Mouse (Mus musculus) left cerebral cortex, adult 6 months (tissue): Measurements from ENCODE around the gene Mcm5. TPM values are rescaled to one million over a fixed set of nuclear protein-coding genes. Genes with fewer than 3 reads are reported as not detected.

Source experiments
- long read RNA-seq, 2 experiments: library from polyadenylated mRNA; unstranded; transcript quantifications; one replicate each; pipeline ENCODE4 v2.0.0; 2019 to 2020
- polyA plus RNA-seq: library from polyadenylated mRNA; unstranded; fragments of <200 nt; fragmentation: Nextera tagmentation; gene quantifications from 2 replicates; pipeline ENCODE4 v1.2.3, GENCODE M21; 2021

Gene Mcm5
- 4.7 and 5.3 TPM in 2 replicates for polyA plus RNA-seq
- long read RNA-seq, experiment 1, transcript Mcm5-203 (17 exons, 2,604 nt) = minor isoform, 7 of 52 reads
- long read RNA-seq, experiment 1, transcript Mcm5-201 (17 exons, 3,381 nt) = major isoform, 36 of 52 reads
- long read RNA-seq, experiment 1, partial matches to known transcripts = 2 of 52 reads
- long read RNA-seq, experiment 1, other reads (novel, unspliced or antisense) = 4 of 52 reads
- long read RNA-seq, experiment 2, transcript Mcm5-201 (17 exons, 3,381 nt) = major isoform, 9 of 13 reads
- long read RNA-seq, experiment 2, partial matches to known transcripts = 3 of 13 reads
- long read RNA-seq, experiment 2, other reads (novel, unspliced or antisense) = 1 of 13 reads

DNA sequence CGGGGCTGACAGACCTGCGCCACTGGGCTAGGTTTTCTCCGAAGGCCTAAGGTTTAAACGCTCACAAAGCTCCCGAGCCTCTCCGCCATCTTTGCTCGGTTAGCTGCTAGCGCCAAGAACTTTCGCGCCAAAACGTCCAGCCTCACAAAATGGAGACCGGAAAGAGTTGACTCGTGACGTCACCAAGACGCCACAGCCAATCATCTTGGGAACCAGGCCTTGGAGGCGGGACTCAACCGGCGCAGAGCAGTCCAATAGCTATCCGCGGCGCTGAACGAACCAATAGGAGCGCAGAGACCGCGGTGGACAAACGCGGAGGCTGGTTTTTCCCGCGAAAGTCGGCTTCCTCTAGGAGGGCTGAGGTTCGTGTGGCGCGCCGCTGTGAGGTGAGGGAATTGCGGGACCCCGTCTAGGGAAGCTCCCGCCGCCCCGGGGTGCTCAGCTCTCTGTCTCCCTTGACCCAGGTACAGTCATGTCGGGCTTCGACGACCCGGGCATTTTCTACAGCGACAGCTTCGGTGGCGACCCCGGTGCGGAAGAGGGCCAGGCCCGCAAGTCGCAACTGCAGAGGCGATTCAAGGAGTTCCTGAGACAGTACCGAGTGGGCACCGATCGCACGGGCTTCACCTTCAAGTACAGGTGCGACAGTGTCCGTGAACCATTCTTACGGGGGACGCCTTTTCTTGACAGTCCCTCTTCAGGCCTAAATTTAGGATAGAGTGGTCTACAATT lies at the start of gene Mcm5:
Gene Mcm5, plus strand, starts transcription at position 334 of the 732 bp plus-strand sequence.

DNA sequence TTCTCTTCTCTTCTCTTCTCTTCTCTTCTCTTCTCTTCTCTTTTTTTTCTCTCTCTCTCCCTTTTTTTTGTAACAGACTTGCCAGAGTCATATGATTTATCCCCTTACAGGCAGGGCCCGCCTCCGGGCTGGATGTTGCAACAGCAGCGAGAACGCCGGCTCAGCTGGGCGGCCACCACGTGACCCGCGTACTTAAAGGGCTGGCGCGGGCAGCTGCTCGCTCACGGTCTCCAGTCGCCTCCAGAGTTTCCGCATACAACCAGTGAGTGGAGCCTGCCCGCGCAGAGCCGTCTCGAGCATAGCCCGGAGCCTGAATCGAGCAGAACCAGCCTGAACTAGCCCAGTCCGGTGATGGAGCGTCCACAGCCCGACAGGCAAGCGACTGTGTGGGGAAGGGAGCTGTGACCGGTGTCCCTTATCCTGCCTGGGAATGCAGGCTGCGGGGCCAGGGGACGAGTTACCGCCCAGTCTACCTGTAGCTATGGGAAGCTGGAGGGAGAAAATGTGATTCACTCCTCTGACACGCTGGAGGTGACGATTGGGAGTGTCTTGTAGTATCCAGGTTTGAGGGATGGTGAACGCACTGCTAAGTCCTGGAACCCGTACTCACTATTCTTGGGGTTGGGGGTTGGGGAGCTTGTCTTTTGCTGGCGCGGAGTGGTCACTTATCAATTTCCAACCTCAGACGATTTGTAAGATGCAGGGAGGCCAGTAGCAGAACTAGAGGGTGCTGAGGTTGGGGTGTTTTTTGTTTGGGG lies 15.8 kb upstream of the Mcm5 start, which contains the start of gene Hmox1:
Gene Hmox1, plus strand, starts transcription at position 223 of the 758 bp plus-strand sequence.

Other genes starting within 250 kb of the Mcm5 start
- gene Isx, start 236.4 kb upstream of the Mcm5 start, polyA plus RNA-seq = 0.11 TPM in 1 of 2 replicates, not detected in the other
- gene Hmgxb4, start 116.2 kb upstream of the Mcm5 start, polyA plus RNA-seq = 28.6 and 34.5 TPM in 2 replicates
- gene Tom1, start 75.9 kb upstream of the Mcm5 start, polyA plus RNA-seq = 56.5 and 57.6 TPM in 2 replicates
- 1.8 and 4.1 TPM in 2 replicates for gene Hmox1, start 15.9 kb upstream of the Mcm5 start, polyA plus RNA-seq
- 31.4 and 65.1 TPM in 2 replicates for gene Rasd2, start 104.4 kb downstream of the Mcm5 start, polyA plus RNA-seq